Mouse (Mus musculus) adrenal gland, postnatal 14 days (tissue): ENCODE results near the gene Tcf19. TPM values are rescaled to one million over a fixed set of nuclear protein-coding genes. Genes with fewer than 3 reads are reported as not detected.
A peak's percentile ranks its signal among the peaks of the same experiment; 100 is the strongest.
"Not testable (repeated sequence)": the region's sequence is repeated elsewhere in the genome, so short reads cannot be mapped to it uniquely, and the experiment has no call there.

Source experiments
- DNase-seq: peaks from one replicate; pipeline ENCODE4 v3.0.0; 2021; ENCODE audit warnings: mixed read lengths
- total RNA-seq: library from RNA; stranded (reverse); gene quantifications from 2 replicates; pipeline ENCODE4 v1.2.3, GENCODE M21; 2021

The Tcf19 gene
- total RNA-seq, 1 experiment from 2014 or later = 21.4 TPM

DNA sequence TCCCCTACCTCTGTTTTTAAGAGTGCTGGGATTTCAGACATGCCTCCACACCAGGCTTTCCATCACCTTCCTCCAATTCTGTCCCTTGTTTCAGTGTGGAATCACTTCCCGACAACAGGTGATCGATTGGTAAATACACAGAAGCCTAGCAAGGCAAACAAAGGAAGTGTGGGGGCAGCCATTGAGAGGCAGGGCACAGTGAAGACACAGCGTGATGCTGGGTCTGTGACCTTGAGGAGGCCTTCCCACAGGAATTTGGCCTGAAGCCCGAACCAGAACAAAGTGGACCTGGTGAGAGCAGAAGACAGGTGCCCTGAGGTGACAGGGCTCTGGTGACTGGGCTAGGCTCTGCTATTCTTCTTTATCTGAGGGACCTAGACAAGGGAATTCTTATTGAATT lies 30.9 kb downstream of the Tcf19 start:
- peak; percentile 27 for DNase-seq

DNA sequence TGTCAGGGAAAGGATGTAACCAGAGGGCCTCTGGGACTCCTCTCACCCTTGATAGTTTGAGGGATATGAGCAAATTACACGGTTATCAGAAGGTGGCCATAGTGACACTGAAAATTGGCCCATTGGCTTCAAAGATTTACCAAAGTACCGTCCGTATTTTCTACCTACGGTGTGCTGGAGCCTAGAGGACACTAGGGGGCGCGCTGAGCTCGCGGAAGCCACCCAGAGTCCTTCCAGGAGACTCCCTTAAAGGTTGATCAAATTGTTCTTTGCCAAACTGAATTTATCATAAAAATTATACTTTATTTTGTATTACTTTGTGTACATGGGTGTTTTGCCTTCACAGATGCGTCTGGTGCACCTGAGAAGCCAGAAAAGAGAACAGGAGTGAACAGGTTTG lies 32.6 kb downstream of the Tcf19 start:
- DNase-seq = peak; percentile 84

DNA sequence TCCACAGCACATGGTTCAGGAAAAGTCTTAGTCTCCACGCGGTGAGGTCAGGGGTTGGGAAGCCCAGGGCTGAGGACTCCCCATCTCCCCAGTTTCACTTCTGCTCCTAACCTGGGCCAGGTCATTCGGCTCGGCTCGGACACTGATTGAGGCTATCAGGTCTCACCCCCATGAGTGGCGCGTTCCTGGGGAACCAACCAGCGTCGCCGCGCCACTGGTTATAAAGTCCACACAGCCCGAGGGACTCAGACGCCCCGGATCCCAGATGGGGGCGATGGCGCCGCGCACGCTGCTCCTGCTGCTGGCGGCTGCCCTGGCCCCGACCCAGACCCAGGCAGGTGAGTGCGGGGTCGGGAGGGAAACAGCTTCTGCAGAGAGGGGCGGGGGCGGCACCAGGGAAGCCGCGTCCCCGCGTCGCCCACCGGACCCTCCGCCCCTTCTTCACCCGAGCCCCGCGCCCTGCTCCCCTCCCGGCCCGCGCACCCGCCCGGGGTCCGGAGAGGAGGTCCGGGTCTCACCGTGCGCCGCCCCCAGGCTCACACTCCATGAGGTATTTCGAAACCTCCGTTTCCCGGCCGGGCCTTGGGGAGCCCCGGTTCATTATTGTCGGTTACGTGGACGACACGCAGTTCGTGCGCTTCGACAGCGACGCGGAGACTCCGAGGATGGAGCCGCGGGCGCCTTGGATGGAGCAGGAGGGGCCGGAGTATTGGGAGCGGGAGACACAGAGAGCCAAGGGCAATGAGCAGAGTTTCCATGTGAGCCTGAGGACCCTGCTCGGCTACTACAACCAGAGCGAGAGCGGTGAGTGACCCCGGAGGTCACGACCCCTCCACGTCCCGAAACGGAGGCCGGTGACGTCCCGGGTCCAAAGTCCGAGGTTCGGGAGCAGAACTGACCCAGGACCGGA lies 46.5 kb downstream of the Tcf19 start, which contains the start of gene H2-Q10:
TSS of gene H2-Q10 (plus strand) at position 248 of the 910 bp plus-strand sequence.
- peak; percentile 12 for DNase-seq

DNA sequence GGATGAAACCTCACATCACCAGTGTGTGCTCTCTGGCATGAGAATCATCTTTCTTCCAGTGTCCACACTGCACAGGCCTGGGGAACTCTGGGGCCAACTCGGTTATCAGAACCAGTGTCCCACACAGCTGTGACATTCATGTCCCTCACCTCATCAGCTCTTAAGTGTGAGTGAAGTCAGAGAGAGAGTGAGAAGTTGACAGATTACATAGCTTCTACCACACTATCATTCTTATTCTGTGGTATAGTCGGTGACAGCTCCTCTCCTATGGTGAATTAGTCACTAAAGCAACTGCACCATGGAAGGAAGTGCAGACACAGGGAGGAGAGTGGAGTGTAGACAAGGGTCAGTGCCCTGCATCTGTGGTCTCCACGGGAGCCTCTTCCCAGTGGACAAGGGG lies 47.7 kb downstream of the Tcf19 start:
- not testable (repeated sequence) for DNase-seq

DNA sequence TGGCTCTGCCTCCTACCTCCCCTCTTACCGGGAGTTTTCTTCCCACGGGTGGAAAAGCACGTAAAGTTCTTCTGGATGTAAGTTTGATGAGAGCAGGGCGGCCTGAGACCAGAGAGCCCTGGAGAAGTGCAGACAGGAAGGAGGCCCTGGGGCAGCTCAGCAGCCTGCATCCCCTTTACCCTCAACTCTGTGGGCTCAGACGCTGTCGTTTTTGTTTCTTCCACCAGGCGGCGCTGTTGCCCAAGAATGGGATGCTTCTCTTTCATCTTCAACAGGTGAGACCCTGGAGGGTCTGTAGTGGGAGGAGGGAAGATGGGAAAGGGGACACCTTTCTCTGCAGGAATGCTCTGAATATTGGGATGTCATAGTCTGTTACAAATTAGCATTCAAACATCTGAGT lies 51.0 kb downstream of the Tcf19 start:
- peak; percentile 19 for DNase-seq

Other genes starting within 250 kb of the Tcf19 start
- gene H2-Q1, start 196.4 kb downstream of the Tcf19 start, total RNA-seq = 1.7 and 2.7 TPM in 2 replicates
- gene H2-Q2, start 174.6 kb downstream of the Tcf19 start, total RNA-seq = 0.49 and 1.3 TPM in 2 replicates
- gene H2-Q4, start 137.2 kb downstream of the Tcf19 start, total RNA-seq = 16.3 and 26.4 TPM in 2 replicates
- gene H2-Q6, start 92.0 kb downstream of the Tcf19 start, total RNA-seq = 0.74 and 7.4 TPM in 2 replicates
- 2.7 and 11.1 TPM in 2 replicates for gene H2-Q7, start 77.7 kb downstream of the Tcf19 start, total RNA-seq
- gene H2-Q10, start 46.7 kb downstream of the Tcf19 start, total RNA-seq = 4.4 and 61.3 TPM in 2 replicates
- gene Pou5f1, start 10.8 kb downstream of the Tcf19 start, total RNA-seq = 0.26 and 0.45 TPM in 2 replicates
- gene Cchcr1, start 276 bp upstream of the Tcf19 start, total RNA-seq = 12.0 and 14.3 TPM in 2 replicates
- not detected in 2 replicates for gene Psors1c2, start 16.4 kb upstream of the Tcf19 start, total RNA-seq
- gene Cdsn, start 35.3 kb upstream of the Tcf19 start, total RNA-seq = 0.23 and 0.37 TPM in 2 replicates
- not detected in 2 replicates for gene 2300002M23Rik, start 50.6 kb upstream of the Tcf19 start, total RNA-seq
- not detected in 2 replicates for gene Sfta2, start 84.7 kb upstream of the Tcf19 start, total RNA-seq
- gene Gm9573, start 109.8 kb upstream of the Tcf19 start, total RNA-seq = not detected in 2 replicates
- gene Mucl3, start 126.9 kb upstream of the Tcf19 start, total RNA-seq = not detected in 2 replicates
- 49.6 and 52.0 TPM in 2 replicates for gene Vars2, start 150.8 kb upstream of the Tcf19 start, total RNA-seq
- 24.3 and 24.7 TPM in 2 replicates for gene Gtf2h4, start 156.9 kb upstream of the Tcf19 start, total RNA-seq
- gene Ddr1, start 187.8 kb upstream of the Tcf19 start, total RNA-seq = 36.3 and 36.4 TPM in 2 replicates